Mouse (Mus musculus) embryo, embryonic 10 days (tissue): Measurements from ENCODE around the gene Ackr4.

Source experiments
- DNase-seq: peaks from one replicate; pipeline ENCODE4 v3.0.0-alpha.2; 2015; ENCODE audit warnings: low spot score

Gene Ackr4

GRCm38 (mm10) chr9:104040362-104040761 is 86.4 kb downstream of the Ackr4 start, which contains the start of gene Gm28305:
Gm28305 (plus strand) TSS chr9:104040662.
- no peak for DNase-seq

- DNase-seq, result no peak
Measured at GRCm38 (mm10) chr9:104039742-104040141, 87.0 kb downstream of the Ackr4 start.

- DNase-seq, result no peak
Measured at GRCm38 (mm10) chr9:104039031-104039695, 87.6 kb downstream of the Ackr4 start.

- DNase-seq, result no peak
Measured at GRCm38 (mm10) chr9:104038266-104038665, 88.5 kb downstream of the Ackr4 start.

- DNase-seq, result peak; percentile 92
Measured at GRCm38 (mm10) chr9:104035261-104036015, 91.3 kb downstream of the Ackr4 start.

GRCm38 (mm10) chr9:104034718-104035117 is 92.0 kb downstream of the Ackr4 start:
- DNase-seq, result no peak

GRCm38 (mm10) chr9:104034231-104034630 is 92.5 kb downstream of the Ackr4 start:
- DNase-seq, result no peak
